Mouse (Mus musculus) urinary bladder, postnatal 25 days (tissue): ENCODE data around the gene A930004D18Rik.
A peak's percentile ranks its signal among the peaks of the same experiment; 100 is the strongest.

Experiments
- DNase-seq: peaks from one replicate; pipeline ENCODE4 v3.0.0; 2022; ENCODE audit warnings: low spot score

A930004D18Rik gene

GRCm38 (mm10) chr2:18038141-18038752 is 710 bp upstream of the A930004D18Rik start:
- no peak for DNase-seq

GRCm38 (mm10) chr2:18034371-18035250 is 2.9 kb downstream of the A930004D18Rik start:
- DNase-seq, result no peak

- DNase-seq, result no peak
Measured at GRCm38 (mm10) chr2:18033166-18034108, 4.1 kb downstream of the A930004D18Rik start.

GRCm38 (mm10) chr2:18032538-18032895 is 5.0 kb downstream of the A930004D18Rik start:
- no peak for DNase-seq

- DNase-seq, result peak; percentile 55
Measured at GRCm38 (mm10) chr2:18031831-18032537, 5.6 kb downstream of the A930004D18Rik start.

GRCm38 (mm10) chr2:18031271-18031821 is 6.2 kb downstream of the A930004D18Rik start:
- DNase-seq, result peak; percentile 39

GRCm38 (mm10) chr2:18030581-18030980 is 7.0 kb downstream of the A930004D18Rik start:
- no peak for DNase-seq

GRCm38 (mm10) chr2:18029656-18030055 is 7.9 kb downstream of the A930004D18Rik start:
- no peak for DNase-seq

- peak; percentile 89 for DNase-seq
Measured at GRCm38 (mm10) chr2:18028140-18029021, 9.2 kb downstream of the A930004D18Rik start.

- DNase-seq, result peak; percentile 95
Measured at GRCm38 (mm10) chr2:18027448-18028139, 9.9 kb downstream of the A930004D18Rik start.

- DNase-seq, result peak; percentile 43
Measured at GRCm38 (mm10) chr2:18026116-18026947, 11.2 kb downstream of the A930004D18Rik start.

GRCm38 (mm10) chr2:18025781-18026115 is 11.8 kb downstream of the A930004D18Rik start:
- DNase-seq, result no peak

GRCm38 (mm10) chr2:18025116-18025515 is 12.4 kb downstream of the A930004D18Rik start:
- no peak for DNase-seq

- DNase-seq, result no peak
Measured at GRCm38 (mm10) chr2:18022886-18023285, 14.7 kb downstream of the A930004D18Rik start.

GRCm38 (mm10) chr2:18019122-18019521 is 18.4 kb downstream of the A930004D18Rik start:
- no peak for DNase-seq

- no peak for DNase-seq
Measured at GRCm38 (mm10) chr2:18017321-18017720, 20.2 kb downstream of the A930004D18Rik start.

GRCm38 (mm10) chr2:18016639-18017038 is 20.9 kb downstream of the A930004D18Rik start:
- no peak for DNase-seq

GRCm38 (mm10) chr2:18015581-18015980 is 22.0 kb downstream of the A930004D18Rik start:
- no peak for DNase-seq

- no peak for DNase-seq
Measured at GRCm38 (mm10) chr2:18012866-18013265, 24.7 kb downstream of the A930004D18Rik start.
